Mouse (Mus musculus) CD4-positive, CD25-positive, alpha-beta regulatory T cell, adult 2 months (primary cell): ENCODE measurements at regions not wholly inside any gene's neighbourhood (a gene's known extent, or its start where the extent isn't known, plus 50 kb on each side); places are given as distances from the start of the nearest gene placed in this dataset.
"Not testable (repeated sequence)": the region's sequence is repeated elsewhere in the genome, so short reads cannot be mapped to it uniquely, and the experiment has no call there.

ENCODE experiments used
- DNase-seq: peaks from one replicate; pipeline ENCODE4 v3.0.0-alpha.2; 2012; ENCODE audit warnings: low read depth, low spot score

DNA sequence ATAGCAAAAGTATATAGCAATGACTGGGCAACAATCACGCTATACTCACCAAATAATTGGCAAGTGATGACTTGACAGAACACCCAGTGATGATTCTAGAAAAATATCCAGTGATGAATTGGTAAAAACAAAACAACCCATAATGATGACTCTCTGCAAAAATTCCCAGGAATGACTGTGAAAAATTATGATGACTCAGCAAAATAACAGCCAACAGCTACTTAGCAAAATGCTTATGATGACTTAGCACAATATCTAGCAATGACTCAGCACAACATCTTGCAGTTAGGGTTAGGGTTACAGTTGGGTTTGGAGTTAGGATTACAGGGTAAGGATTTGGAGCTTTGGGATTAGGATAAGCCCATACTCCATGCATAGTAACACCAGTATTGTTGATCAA lies 232.4 kb upstream of the 1700012A03Rik start:
- DNase-seq, result no peak

DNA sequence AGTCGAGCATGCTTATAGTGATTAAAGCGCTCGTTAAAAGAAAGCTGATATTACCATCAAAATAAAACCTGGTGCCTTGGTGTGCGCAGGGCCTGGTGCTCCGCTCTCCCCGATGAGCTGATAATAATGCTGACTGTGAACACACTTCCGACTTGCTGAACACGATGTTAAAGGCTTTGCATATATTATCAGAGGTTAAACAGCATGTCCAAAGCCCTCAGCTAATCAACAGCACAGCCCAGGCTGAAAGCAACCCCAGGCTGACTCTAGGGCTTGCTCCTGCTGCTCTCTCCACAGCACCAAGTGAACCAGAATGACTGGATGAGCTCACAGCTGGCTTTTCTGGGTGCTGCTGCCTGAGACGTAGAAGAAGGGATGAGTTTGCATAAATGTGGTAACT lies 238.2 kb upstream of the 1700012A03Rik start:
- DNase-seq, result no peak

DNA sequence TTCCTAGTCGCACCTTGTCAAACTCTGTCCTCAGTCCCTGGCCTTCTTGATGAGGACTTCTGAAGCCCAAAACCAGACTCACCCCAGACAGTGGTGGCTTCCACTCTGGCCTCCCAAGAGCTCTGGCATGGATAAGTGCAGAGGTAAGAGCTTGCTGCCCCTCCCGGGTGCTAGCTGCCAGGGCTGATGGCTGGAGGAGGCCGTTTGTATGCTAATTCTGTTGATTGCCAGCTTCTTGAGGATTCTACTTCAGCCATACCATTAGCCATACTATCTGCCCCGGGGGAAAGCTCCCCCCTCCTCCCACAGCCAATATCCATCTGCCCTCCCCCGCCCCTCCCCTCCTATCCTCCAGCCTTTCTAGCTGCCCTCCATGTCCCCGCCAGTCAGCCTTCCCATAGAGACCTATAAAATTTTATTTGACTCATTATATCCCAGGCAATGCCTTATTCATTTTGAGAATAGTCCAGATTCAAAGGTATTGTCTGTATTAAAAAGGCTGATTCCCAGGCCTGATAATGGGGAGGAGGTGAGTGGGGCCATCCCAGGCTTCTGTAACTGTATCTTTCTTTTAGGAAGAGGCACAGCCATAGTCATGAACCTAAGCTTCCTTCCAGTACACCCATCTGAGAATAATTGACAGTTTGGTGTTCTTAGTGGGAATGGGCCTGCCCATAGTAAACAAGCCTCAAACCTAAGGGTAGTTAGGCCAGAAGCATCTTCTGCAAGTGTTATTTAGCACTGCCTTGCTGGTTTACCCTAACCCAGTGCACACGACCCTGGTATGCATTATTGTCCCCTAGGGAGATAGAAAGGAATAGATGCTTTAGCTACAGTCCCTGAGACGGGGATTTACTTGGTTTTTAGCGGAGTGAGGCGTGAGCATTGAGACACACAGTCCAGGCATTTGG lies 239.2 kb upstream of the 1700012A03Rik start:
- no peak for DNase-seq

DNA sequence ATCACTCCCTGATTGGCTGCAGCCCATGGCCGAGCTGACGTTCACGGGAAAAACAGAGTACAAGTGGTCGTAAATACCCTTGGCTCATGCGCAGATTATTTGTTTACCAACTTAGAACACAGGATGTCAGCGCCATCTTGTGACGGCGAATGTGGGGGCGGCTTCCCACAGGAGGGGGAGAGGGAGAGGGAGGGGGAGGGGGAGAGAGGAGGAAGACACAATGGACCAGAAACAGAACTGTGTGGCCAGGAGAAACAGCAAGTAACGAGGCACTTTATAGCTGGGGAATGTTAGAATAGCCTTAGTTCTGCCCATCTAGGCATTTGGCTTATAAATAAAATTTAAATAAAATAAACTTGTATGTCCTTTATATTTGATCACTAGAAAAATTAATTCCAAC lies 240.7 kb upstream of the Podxl start:
- peak; percentile 45 for DNase-seq

DNA sequence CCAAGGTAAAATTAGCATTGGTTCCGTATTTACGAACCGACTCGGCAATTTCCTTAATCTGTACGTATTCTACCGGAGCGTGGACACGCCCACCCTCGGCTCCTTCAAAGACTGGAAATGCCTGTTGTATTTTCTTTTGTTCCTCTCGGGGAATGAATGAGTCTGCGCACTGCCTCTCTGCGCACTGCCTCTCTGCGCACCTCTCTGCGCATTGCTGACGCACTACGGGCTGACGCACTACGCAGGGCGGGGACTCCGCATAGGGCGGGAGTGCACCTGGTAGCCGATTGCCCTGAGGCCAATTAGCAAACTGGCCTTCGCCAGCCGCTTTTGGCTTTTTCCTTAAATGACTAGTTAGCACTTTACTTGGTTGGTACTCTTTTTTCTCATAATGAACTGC lies 239.4 kb upstream of the Podxl start:
- DNase-seq, result not testable (repeated sequence)

DNA sequence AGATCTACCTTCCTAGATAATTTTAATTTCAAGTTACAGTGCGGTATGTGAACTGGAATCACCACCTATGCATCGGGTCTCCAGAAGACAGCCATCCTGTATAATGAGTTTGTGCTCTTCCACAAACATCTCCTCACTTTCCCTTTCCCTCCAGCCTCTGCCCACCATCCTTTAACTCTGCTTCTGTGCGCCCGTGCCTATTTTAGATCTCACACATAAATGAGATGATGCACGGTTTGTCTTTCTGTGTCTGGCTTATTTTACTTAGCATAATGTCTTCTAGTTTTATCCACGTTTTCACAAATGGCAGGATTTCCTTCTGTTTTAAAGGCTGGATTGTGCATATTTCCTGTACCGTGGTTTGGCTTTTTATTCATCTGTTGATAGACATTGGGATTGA lies 227.8 kb upstream of the Podxl start:
- no peak for DNase-seq

DNA sequence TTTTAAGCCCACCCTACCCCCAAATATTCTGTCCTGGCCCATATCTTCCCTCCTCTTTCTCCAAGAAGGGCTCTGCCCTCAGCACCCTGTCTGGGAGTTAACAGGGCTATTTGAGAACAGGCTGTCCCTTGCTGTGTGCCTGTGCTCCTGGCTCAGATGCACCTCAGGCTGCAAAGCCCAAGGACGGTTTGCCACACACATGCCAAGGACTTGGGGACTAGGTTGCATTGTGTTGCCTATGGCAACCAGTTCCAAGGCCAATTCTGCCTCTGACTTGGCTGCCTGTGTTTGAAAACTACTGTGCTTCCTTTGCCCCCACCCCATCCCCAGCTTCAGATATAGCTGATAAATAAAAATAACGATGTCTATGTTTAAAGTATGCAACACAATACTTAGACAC lies 227.1 kb upstream of the Podxl start:
- DNase-seq, result no peak

DNA sequence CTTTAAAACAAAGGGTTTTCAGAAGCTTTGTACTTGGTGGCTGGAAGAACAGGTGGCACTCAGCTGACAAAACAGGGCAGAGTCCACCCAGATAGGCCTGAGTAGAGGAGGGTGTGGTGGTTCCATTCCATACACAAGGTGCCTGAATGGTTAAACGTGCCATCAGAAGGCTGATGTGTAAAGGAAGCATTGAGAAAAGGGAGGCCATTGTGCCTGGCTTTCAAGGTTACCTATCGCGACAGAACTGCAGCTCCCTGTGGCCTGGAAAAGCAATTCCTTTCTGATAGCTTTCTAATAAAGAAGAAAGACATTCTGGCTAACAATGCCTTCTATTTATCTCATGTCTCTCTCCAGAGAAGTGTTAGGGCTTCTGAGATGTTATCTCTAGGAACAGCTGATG lies 213.1 kb upstream of the Podxl start:
- no peak for DNase-seq

DNA sequence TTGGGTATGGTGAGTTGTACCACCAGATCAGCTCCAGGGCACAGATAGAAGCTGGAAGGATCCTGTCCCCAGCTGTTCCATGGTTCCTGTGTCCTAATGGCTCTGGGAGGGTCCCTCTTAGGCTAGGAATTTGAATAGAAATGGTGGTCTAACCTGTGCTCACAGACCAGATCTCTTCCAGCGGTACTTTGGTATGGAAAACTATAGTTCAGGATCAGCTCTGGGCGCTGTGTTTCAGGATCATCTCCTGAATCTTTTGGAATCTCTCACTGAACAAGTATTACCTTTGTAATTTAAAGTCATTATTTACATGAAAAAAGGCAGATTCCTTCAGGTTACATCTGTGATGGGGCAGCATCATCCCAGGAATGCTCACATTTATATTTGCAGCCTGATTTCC lies 208.1 kb upstream of the Podxl start:
- DNase-seq, result no peak

DNA sequence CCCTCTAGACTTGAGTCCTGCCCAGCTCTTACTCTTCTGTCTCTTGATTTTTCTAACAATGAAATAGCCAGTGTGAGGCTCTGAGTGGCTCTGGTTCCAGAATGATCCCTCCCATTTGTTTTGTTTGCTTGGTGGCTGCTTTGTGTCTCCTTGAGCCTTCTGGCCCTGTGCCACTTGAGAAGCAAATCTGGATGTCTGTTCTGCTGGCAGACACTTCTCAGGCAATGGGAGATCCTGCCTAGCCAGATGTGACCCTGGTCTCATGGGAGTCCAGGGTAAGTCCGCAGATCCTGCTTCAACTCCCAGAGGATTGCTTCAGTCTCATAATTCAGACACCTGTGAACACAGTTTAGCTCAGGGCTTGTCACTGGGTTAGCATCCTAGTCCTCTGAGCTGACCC lies 181.8 kb upstream of the Podxl start:
- no peak for DNase-seq

DNA sequence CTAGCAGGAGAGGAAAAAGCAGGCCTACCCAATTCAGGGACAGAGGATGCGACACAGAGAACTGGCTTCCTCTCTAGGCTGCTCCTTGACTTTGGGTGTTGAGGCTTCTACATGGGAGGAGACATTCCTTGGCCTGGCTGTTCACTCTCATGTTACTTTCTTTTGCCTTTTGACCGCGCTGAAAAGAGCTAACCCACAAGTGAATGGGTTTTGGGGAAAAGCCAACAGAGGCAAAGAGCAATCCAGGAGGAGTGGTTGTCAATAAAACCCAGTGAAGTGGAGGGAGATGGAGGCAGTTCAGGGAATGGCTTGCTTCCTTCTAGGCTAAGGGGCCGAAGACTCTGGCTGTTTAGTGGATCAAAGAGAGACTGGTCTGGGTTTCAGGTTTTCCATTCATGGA lies 167.6 kb upstream of the Podxl start:
- DNase-seq, result no peak

DNA sequence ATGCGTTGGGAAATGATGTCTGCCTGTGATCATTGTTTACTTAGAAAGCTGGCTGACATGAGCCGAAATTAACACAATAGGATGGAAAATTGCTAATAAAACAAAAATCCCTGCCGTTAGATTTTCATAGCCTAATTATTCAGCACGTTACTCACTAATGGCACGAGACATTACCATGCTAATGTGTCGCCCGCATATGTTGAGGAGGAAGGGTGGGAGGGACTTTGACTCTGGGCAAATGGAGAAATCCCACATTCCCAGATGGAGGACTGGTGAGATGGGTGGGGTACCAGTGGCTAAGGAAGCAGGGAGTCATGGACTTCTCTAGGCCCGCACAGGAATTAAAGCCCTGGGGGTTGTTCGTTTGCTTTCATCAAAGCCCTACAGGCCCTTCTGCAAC lies 155.8 kb upstream of the Podxl start:
- DNase-seq, result no peak

DNA sequence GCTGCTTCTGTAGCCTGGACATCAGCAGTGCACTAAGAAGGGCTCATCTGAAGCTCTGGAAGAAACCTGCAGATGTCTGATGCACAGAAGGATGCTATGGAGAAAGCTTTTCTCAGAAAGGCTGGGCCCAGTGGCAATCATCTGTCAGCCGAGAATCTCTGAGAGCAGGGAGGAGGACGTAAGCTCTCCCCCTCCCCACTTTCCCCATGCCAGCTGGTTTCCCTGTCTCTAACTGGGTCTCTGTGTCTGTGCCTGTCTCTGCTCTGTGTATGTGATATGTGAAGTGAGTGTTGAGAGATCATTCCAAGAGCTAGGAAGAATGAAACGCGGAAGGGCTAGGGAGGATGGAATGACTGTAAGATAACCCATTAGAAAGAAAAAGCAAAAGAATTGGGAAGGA lies 155.1 kb upstream of the Podxl start:
- no peak for DNase-seq

DNA sequence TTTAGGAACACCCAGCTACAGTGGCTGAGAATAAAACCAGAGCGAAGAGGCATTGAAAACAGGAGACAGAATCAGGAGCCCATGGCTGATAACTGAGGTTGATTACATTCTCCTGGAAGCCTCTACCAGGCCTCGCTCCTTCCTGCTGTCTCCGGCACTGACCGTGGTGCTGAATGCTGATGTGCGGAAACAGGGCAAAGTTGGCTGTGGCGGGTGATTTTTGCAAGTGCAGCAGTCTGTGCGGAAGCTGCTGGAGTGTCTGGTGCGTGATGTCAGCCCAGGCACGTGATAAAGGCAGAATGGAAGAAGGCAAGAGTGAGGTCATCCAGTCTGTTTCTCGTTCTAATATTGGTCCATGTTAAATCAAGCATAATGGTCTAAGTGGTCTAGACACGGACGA lies 153.8 kb upstream of the Podxl start:
- DNase-seq, result no peak

DNA sequence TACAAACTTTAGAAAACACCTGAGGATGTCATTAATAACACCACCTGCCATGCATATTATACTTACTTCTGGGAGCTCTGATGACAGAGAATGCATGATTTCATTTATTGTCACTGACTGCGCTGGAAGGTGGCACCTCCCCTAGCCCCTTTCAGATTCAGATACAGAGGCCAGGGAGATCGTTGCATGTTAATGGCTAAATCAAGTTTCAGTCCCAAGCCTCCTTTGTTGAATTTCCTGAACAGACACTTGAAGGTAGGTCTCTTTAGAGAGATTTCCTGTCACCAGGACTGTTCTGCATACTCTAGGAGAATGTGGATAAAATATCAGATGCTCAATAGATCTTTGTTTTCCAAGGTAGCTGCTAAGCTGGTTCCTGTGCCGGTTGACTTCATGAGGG lies 143.5 kb upstream of the Podxl start:
- no peak for DNase-seq

DNA sequence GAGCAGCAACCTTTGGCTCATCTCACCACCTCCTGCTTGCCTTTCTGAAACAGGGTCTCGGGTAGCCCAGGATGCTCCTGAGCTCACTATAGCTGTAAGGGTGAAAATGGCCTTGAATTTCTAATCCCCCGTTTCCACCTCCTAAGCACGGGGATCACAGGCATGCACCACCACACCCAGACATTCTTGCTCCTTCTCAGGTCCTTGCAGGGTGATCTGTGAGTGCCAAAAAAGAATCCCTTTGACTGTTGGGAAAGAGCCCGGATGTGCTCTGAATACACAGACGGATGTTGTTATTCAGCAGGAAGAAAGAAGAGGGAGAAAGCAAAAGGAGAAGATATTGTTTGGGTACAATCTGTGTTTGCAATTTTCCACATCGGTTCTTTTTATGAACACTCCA lies 140.4 kb upstream of the Podxl start:
- no peak for DNase-seq

DNA sequence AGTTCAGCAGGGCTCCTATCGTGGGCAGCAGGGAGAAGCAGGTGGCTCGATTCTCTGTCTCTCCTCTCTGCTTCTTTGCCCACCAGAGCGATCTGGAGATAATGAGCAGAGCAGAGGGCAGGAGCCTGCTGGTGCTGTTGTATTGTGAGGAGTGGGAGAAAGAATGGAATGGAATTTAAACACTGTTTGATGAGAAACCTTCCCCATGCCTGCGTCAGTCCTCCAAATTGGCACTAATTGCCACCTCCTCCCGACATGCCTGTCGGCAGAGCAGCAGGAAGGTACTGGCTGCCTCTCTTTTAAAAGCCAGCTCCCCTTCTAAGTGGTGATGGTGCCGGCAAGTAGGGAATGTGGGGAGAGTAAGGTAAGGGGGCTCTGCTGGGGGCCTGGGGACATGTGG lies 139.2 kb upstream of the Podxl start:
- DNase-seq, result no peak

DNA sequence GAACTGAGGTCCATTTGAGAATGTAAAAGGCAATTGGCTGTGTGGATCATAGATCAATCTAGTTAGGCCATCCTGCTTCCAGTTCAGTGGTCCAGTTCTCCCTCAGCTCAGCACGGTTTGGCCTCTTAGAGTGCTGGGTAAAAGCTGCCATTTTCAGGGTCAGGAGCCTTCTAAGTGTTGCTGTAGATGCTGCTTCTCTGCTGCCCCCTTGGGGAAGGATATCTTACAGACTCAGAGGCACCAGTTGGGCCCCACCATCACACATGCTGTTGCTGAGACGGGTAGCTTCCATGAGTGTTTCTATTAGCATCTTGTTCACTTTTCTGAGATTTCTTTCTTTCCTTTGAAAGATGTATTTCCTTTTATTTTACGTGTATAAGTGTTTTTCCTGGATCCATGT lies 132.1 kb upstream of the Podxl start:
- DNase-seq, result peak; percentile 6

DNA sequence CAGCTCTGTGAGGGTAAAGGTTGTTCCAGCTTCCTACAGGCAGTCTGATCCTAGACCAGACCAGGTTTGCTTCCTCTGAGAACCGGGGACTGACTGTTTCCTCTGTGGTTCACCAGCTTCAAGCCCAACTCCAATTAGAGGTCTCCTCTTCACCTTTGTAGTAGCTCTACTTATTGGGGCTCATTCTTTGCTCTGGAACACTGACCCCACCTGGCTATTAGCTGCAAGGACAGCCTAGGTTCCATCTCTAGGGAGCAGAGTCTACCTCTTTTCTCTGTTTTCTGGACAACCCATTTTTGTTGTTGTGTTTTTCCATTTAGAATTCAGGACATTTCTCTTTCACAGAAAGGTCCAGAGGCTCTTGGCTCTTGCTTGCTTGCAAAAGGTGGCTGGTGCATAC lies 129.3 kb upstream of the Podxl start:
- DNase-seq, result peak; percentile 9

DNA sequence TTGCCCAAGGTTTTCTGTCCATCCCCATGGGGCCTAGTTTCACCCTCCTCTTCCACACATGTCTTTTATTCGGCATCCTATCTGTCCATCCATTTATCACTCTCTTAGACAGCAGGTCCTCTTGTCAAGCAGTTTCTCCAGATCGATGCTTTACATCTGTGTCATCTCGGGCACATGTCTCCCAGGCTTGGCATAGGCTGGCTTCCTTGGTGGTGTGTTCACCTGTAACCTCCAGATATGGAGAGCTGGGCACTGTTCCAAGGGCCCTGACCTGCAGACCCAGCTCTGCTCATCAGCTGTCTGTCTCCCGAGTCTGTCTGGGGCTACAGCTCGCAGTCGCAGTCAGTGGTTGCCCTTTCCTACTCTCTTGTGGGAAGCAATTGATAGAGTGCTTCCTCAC lies 128.2 kb upstream of the Podxl start:
- DNase-seq, result no peak

DNA sequence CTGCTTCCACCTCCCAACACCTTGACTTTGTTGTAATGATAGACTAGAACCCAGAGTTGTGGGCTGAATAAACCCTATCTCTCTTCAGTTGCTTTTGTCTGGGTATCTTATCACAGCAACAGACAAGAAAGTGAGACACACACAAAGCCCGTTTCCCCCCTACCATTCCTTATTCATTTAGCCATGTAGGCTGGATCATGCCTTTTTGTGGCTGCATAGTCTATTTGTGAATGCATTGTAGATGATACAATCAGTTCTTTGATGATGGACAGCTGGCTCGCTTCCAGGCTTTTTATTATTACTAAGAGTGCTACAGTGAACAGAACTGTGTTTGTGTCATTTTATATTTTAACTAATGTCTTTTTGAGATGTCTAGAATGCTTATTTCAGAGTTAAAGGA lies 116.3 kb upstream of the Podxl start:
- DNase-seq, result no peak

DNA sequence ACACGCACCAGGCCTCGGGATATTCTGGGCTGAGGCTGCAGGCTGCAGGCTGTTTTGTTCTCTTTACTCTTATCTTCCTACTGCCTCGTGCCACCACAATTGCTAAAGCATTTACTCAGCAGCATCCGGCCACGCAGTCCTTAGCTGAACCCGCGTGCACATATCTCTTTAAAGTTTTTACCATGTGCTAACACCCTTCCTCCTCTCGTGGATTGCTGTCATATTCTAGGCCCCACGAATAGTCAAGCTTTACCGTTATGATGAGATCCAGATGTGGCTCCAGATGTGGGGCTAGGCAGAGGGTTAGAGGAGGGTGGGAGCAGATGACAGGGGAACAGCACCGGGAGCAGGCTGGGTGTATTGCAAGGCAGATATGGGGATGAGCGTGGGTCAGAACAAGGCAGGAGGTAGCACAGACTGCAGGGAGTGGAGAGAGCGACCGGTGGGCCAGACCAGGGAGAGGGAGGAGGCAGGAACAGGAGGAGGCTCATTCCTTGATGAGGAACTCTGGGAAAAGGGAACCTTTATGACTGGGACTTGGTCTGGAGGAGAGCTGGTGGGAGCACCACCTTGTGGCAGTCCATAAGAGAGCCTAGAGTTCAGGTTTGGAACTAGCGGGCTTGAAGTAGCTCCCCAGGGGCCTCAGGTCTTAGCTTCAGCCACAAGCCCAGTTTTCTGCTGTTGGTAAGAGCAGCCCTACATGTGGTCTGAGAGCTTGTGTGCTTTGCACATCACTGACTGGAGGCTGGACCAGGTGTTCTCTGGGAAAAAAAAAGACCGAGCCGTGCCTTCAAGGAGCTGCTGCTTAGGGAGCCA lies 102.1 kb upstream of the Podxl start:
- DNase-seq, result no peak

DNA sequence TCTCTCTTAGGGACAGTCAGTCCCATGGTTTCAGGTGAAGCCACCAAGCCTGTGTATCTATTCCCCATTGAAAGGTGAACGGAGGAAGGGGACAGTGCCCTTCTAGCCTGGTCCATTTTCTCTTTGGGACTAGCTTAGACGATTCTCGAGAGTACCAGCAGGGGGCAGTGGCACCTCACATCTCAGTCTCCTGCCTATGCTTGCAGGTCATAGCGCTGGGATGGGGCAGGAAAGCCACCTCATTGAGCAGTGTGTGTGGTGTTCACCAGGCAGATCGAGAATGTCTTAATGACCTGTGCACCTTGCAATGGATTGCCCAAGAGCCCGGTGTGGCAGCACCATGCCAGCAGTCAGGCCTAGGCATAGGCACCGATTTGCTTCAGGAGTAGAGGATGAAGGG lies 100.7 kb upstream of the Podxl start:
- DNase-seq, result peak; percentile 64
